Mouse (Mus musculus) neural tube, embryonic 13.5 days (tissue): ENCODE measurements at regions not wholly inside any gene's neighbourhood (a gene's known extent, or its start where the extent isn't known, plus 50 kb on each side); places are given as distances from the start of the nearest gene placed in this dataset.
"Not testable (repeated sequence)": the region's sequence is repeated elsewhere in the genome, so short reads cannot be mapped to it uniquely, and the experiment has no call there.

Experiments used
- ATAC-seq: fragments of 200-750 bp; cut with Nextera tagmentation; 2 replicates; pipeline ENCODE4 v1.8.0; 2017; ENCODE audit warnings: low read depth, mild to moderate bottlenecking, moderate TSS enrichment, moderate library complexity
- H3K27ac ChIP-seq: fragments of 300-500 bp; sonication (generic); replicated peaks from 2 replicates; pipeline ENCODE4 v1.5.1; 2015; ENCODE audit warnings: moderate library complexity, mild to moderate bottlenecking, inconsistent platforms
- H3K27me3 ChIP-seq: fragments of 300-500 bp; sonication (generic); 2 replicates; pipeline ENCODE4 v1.6.1; 2015; ENCODE audit warnings: mild to moderate bottlenecking, inconsistent platforms
- H3K36me3 ChIP-seq: fragments of 300-500 bp; sonication (generic); 2 replicates; pipeline ENCODE4 v1.6.1; 2015; ENCODE audit warnings: mild to moderate bottlenecking, inconsistent platforms
- H3K4me1 ChIP-seq: fragments of 300-500 bp; sonication (generic); replicated peaks from 2 replicates; pipeline ENCODE4 v1.6.1; 2015; ENCODE audit warnings: inconsistent platforms
- H3K4me2 ChIP-seq: fragments of 300-500 bp; sonication (generic); 2 replicates; pipeline ENCODE4 v1.6.1; 2015; ENCODE audit warnings: inconsistent platforms, mild to moderate bottlenecking, moderate library complexity
- H3K4me3 ChIP-seq: fragments of 300-500 bp; sonication (generic); 2 replicates; pipeline ENCODE4 v1.5.1; 2015; ENCODE audit warnings: mild to moderate bottlenecking, inconsistent platforms
- H3K9ac ChIP-seq: fragments of 300-500 bp; sonication (generic); 2 replicates; pipeline ENCODE4 v1.6.1; 2015; ENCODE audit warnings: moderate library complexity, mild to moderate bottlenecking, inconsistent platforms
- H3K9me3 ChIP-seq: fragments of 300-500 bp; sonication (generic); 2 replicates; pipeline ENCODE4 v1.6.1; 2016; ENCODE audit warnings: inconsistent platforms
- WGBS: fragments of 180-500 bp; shearing (Covaris S2); methylation state at CpG from one replicate; pipeline ENCODE4 v1.1.7; 2015; 5-methylcytosine and 5-hydroxymethylcytosine counted together

- Histone ChIP-seq H3K9me3 (no peaks in the 10 kb centered on the region), H3K27me3 (no peaks in the 10 kb centered on the region), H3K4me2 (no peak overlapping the region), H3K4me3 (no peak overlapping the region), H3K36me3 (no peaks in the 10 kb centered on the region), H3K27ac (no peak overlapping the region), H3K4me1 (peaks cover 17% of the 10 kb centered on the region), H3K9ac (no peak overlapping the region)
- no peak for ATAC-seq
- 33% methylated on average over 3 of the region's 3 CpGs for WGBS
Measured at GRCm38 (mm10) chr12:117352511-117352910, 163.8 kb upstream of the Rapgef5 start.

- Histone ChIP-seq H3K27ac (no peak overlapping the region), H3K4me2 (no peak overlapping the region), H3K36me3 (no peaks in the 10 kb centered on the region), H3K4me3 (no peak overlapping the region), H3K27me3 (no peaks in the 10 kb centered on the region), H3K9me3 (no peaks in the 10 kb centered on the region), H3K4me1 (peaks cover 13% of the 10 kb centered on the region), H3K9ac (no peak overlapping the region)
- no peak for ATAC-seq
Measured at GRCm38 (mm10) chr12:117352938-117353337, 163.3 kb upstream of the Rapgef5 start.

GRCm38 (mm10) chr12:117357811-117358210, 158.5 kb upstream of the Rapgef5 start:
- no peak overlapping the region for H3K9ac ChIP-seq
- peaks cover 7% of the 10 kb centered on the region; the same call in 1 of the 2 replicates for H3K4me1 ChIP-seq
- H3K27me3 ChIP-seq, result no peaks in the 10 kb centered on the region
- no peak for ATAC-seq
- H3K4me3 ChIP-seq, result no peak overlapping the region
- H3K4me2 ChIP-seq, result no peak overlapping the region
- WGBS, result 76% methylated on average over 2 of the region's 2 CpGs
- no peak overlapping the region for H3K27ac ChIP-seq
- H3K36me3 ChIP-seq, result no peaks in the 10 kb centered on the region
- no peaks in the 10 kb centered on the region for H3K9me3 ChIP-seq

GRCm38 (mm10) chr12:117358891-117359290, 157.4 kb upstream of the Rapgef5 start:
- no peaks in the 10 kb centered on the region for H3K27me3 ChIP-seq
- no peak overlapping the region for H3K27ac ChIP-seq
- no peak for ATAC-seq
- H3K4me1 ChIP-seq, result peaks cover 7% of the 10 kb centered on the region; the same call in 1 of the 2 replicates
- WGBS, result 96% methylated on average over 3 of the region's 3 CpGs
- H3K4me2 ChIP-seq, result no peak overlapping the region
- no peaks in the 10 kb centered on the region for H3K9me3 ChIP-seq
- H3K36me3 ChIP-seq, result no peaks in the 10 kb centered on the region
- no peak overlapping the region for H3K4me3 ChIP-seq
- H3K9ac ChIP-seq, result no peak overlapping the region

- 85% methylated on average over 4 of the region's 4 CpGs for whole genome bisulfite sequencing
- H3K9ac ChIP-seq, result no peak overlapping the region
- H3K9me3 ChIP-seq, result no peaks in the 10 kb centered on the region
- no peaks in the 10 kb centered on the region for H3K36me3 ChIP-seq
- H3K4me2 ChIP-seq, result no peak overlapping the region
- no peak overlapping the region for H3K4me3 ChIP-seq
- no peaks in the 10 kb centered on the region for H3K27me3 ChIP-seq
- no peak overlapping the region for H3K27ac ChIP-seq
- no peak for ATAC-seq
- H3K4me1 ChIP-seq, result peaks cover 7% of the 10 kb centered on the region; the same call in 1 of the 2 replicates
Measured at GRCm38 (mm10) chr12:117360215-117360614, 156.1 kb upstream of the Rapgef5 start.

- H3K4me2 ChIP-seq, result no peak overlapping the region
- 88% methylated on average over 7 of the region's 7 CpGs for WGBS
- H3K27ac ChIP-seq, result no peak overlapping the region
- no peak overlapping the region for H3K9ac ChIP-seq
- H3K27me3 ChIP-seq, result no peaks in the 10 kb centered on the region
- no peak overlapping the region for H3K4me3 ChIP-seq
- no peak for ATAC-seq
- peaks cover 4% of the 10 kb centered on the region; the same call in 1 of the 2 replicates for H3K4me1 ChIP-seq
- no peaks in the 10 kb centered on the region for H3K36me3 ChIP-seq
- no peaks in the 10 kb centered on the region for H3K9me3 ChIP-seq
Measured at GRCm38 (mm10) chr12:117361826-117362225, 154.5 kb upstream of the Rapgef5 start.

GRCm38 (mm10) chr12:117363457-117363856, 152.8 kb upstream of the Rapgef5 start:
- H3K4me3 ChIP-seq, H3K27me3 ChIP-seq, H3K27ac ChIP-seq, H3K4me2 ChIP-seq, H3K36me3 ChIP-seq, H3K9me3 ChIP-seq, H3K4me1 ChIP-seq, H3K9ac ChIP-seq: not testable (repeated sequence)
- peak; percentile 52; the same call in 1 of the 2 replicates for ATAC-seq
- 63% methylated on average over 4 of the region's 4 CpGs for WGBS

GRCm38 (mm10) chr12:117365181-117365580, 151.1 kb upstream of the Rapgef5 start:
- H3K27me3 ChIP-seq, result no peaks in the 10 kb centered on the region
- no peak for ATAC-seq
- no peaks in the 10 kb centered on the region for H3K4me1 ChIP-seq
- no peaks in the 10 kb centered on the region for H3K9me3 ChIP-seq
- no peak overlapping the region for H3K9ac ChIP-seq
- no peak overlapping the region for H3K4me2 ChIP-seq
- no peak overlapping the region for H3K4me3 ChIP-seq
- WGBS, result 97% methylated on average over 2 of the region's 2 CpGs
- no peak overlapping the region for H3K27ac ChIP-seq
- H3K36me3 ChIP-seq, result no peaks in the 10 kb centered on the region

- 54% methylated on average over 5 of the region's 5 CpGs for WGBS
- no peak overlapping the region for H3K4me2 ChIP-seq
- ATAC-seq, result no peak
Measured at GRCm38 (mm10) chr12:117365876-117366275, 150.4 kb upstream of the Rapgef5 start.

GRCm38 (mm10) chr12:117378297-117378887, 137.9 kb upstream of the Rapgef5 start:
- Histone ChIP-seq H3K9me3 (no peaks in the 10 kb centered on the region), H3K27ac (no peak overlapping the region), H3K36me3 (no peaks in the 10 kb centered on the region), H3K27me3 (no peaks in the 10 kb centered on the region), H3K4me1 (no peaks in the 10 kb centered on the region), H3K4me3 (no peak overlapping the region), H3K9ac (no peak overlapping the region), H3K4me2 (no peak overlapping the region)
- ATAC-seq, result no peak
- 75% methylated on average over 21 of the region's 21 CpGs for WGBS

More at GRCm38 (mm10) chr12:117365876-117366275, 150.4 kb upstream of the Rapgef5 start:
- Histone ChIP-seq H3K4me3 (no peak overlapping the region), H3K36me3 (no peaks in the 10 kb centered on the region), H3K4me1 (no peaks in the 10 kb centered on the region), H3K9me3 (no peaks in the 10 kb centered on the region), H3K9ac (no peak overlapping the region), H3K27me3 (no peaks in the 10 kb centered on the region), H3K27ac (no peak overlapping the region)

- Histone ChIP-seq H3K36me3 (no peaks in the 10 kb centered on the region), H3K27ac (no peak overlapping the region), H3K4me3 (no peak overlapping the region), H3K9ac (no peak overlapping the region), H3K9me3 (no peaks in the 10 kb centered on the region), H3K27me3 (no peaks in the 10 kb centered on the region), H3K4me2 (no peak overlapping the region), H3K4me1 (no peaks in the 10 kb centered on the region)
- ATAC-seq, result no peak
- 83% methylated on average over 16 of the region's 16 CpGs for WGBS
Measured at GRCm38 (mm10) chr12:117379103-117379850, 137.0 kb upstream of the Rapgef5 start.

- no peak for ATAC-seq
- Histone ChIP-seq H3K9ac (no peak overlapping the region), H3K4me1 (no peaks in the 10 kb centered on the region), H3K9me3 (no peaks in the 10 kb centered on the region), H3K4me3 (no peak overlapping the region), H3K4me2 (no peak overlapping the region), H3K27me3 (0 out of 2 replicates have a peak, but pooled peaks cover under 1% of the 10 kb centered on the region), H3K36me3 (no peaks in the 10 kb centered on the region), H3K27ac (no peak overlapping the region)
- WGBS, result 65% methylated on average over 6 of the region's 6 CpGs
Measured at GRCm38 (mm10) chr12:117380836-117381235, 135.4 kb upstream of the Rapgef5 start.
